Mouse (Mus musculus) liver, embryonic 16.5 days (tissue): Measurements from ENCODE around the gene Ctsz. TPM values are rescaled to one million over a fixed set of nuclear protein-coding genes. Genes with fewer than 3 reads are reported as not detected.

ENCODE experiments used
- ATAC-seq: fragments of 200-750 bp; cut with Nextera tagmentation; 2 replicates; pipeline ENCODE4 v1.8.0; 2017; ENCODE audit warnings: low read depth, mild to moderate bottlenecking, moderate number of reproducible peaks, moderate library complexity
- H3K27ac ChIP-seq: fragments of 300-500 bp; sonication (generic); 2 replicates; pipeline ENCODE4 v1.5.1; 2014; ENCODE audit warnings: mild to moderate bottlenecking, low read length
- H3K27me3 ChIP-seq: fragments of 300-500 bp; sonication (generic); 2 replicates; pipeline ENCODE4 v1.6.1; 2014; ENCODE audit warnings: low read depth, low read length, mixed read lengths; ENCODE audit not compliant: control insufficient read depth, insufficient read depth
- H3K36me3 ChIP-seq: fragments of 300-500 bp; sonication (generic); 2 replicates; pipeline ENCODE4 v1.6.1; 2014; ENCODE audit warnings: mild to moderate bottlenecking; ENCODE audit not compliant: control insufficient read depth, insufficient read depth
- H3K4me1 ChIP-seq: fragments of 300-500 bp; sonication (generic); 2 replicates; pipeline ENCODE4 v1.6.1; 2014; ENCODE audit warnings: low read depth, low read length, mixed read lengths; ENCODE audit not compliant: control insufficient read depth
- H3K4me2 ChIP-seq: fragments of 300-500 bp; sonication (generic); 2 replicates; pipeline ENCODE4 v1.6.1; 2014; ENCODE audit warnings: low read depth, low read length, mixed read lengths
- H3K4me3 ChIP-seq: fragments of 300-500 bp; sonication (generic); 2 replicates; pipeline ENCODE4 v1.5.1; 2014; ENCODE audit warnings: low read depth, mild to moderate bottlenecking, low read length
- H3K9ac ChIP-seq: fragments of 300-500 bp; sonication (generic); 2 replicates; pipeline ENCODE4 v1.6.1; 2014; ENCODE audit warnings: low read depth, low read length
- H3K9me3 ChIP-seq: fragments of 300-500 bp; sonication (generic); replicated peaks from 2 replicates; pipeline ENCODE4 v1.6.1; 2016; ENCODE audit warnings: low read length; ENCODE audit not compliant: control insufficient read depth
- WGBS: fragments of 180-500 bp; shearing (Covaris S2); extraction: QIAGEN DNeasy Blood & Tissue Kit; methylation state at CpG from one replicate; pipeline ENCODE4 v1.1.7; 2014; ENCODE audit not compliant: insufficient replicate concordance; 5-methylcytosine and 5-hydroxymethylcytosine counted together
- polyA plus RNA-seq: library from polyadenylated mRNA; unstranded; fragments of >200 nt; fragmentation: Nextera tagmentation; extraction: Ambion mirVana; gene quantifications from 2 replicates; pipeline ENCODE4 v1.2.1, GENCODE M21; 2015

Ctsz gene
- polyA plus RNA-seq, 1 experiment from 2014 or later = 128 TPM

DNA sequence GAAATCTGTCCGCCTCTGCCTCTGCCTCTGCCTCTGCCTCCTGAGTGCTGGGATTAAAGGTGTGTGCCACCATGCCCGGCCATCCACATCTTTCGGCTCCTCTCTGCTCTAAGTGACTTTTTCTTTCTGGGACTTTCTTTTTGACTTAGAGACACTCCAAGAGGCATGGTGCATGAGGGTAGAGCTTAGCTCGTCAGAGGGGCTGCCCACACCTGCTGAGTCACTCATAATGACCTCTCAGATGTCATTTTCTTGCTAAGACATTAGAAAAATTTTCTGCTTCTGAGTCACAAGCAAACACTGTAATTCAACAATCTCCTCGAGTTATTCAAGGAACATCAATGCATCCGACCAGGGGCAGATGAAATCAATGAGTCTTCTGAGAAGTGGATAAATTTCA, 6.2 kb upstream of the Ctsz start:
- Histone ChIP-seq H3K4me2 (no peak overlapping the region), H3K4me1 (peaks cover 1% of the 10 kb centered on the region), H3K36me3 (no peaks in the 10 kb centered on the region), H3K4me3 (no peak overlapping the region), H3K27me3 (no peaks in the 10 kb centered on the region), H3K27ac (no peak overlapping the region), H3K9me3 (no peaks in the 10 kb centered on the region), H3K9ac (no peak overlapping the region)
- 53% methylated on average over 6 of the region's 6 CpGs for WGBS
- no peak for ATAC-seq

DNA sequence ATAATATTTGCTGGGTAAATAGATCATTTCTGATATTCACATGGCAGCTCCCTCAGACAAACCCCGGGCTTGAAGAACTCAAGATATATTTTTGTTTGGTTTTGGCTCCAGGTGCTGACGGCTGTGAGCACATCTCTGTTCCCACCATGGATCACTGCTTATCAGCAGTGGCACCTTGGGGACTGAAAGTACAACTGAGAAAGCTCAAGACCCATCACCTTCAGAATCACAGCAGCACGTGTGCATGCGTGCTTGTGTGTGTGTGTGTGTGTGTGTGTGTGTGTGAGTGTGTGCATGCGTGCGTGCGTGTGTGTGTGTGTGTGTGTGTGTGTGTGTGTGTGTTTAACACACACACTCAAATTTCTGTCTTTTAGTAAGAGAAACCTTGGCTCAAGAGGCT, 5.5 kb upstream of the Ctsz start:
- 53% methylated on average over 7 of the region's 7 CpGs for WGBS
- H3K4me3 ChIP-seq = no peak overlapping the region
- H3K27me3 ChIP-seq = no peaks in the 10 kb centered on the region
- peaks cover 6% of the 10 kb centered on the region for H3K4me1 ChIP-seq
- H3K9ac ChIP-seq = no peak overlapping the region
- H3K4me2 ChIP-seq = no peak overlapping the region
- no peaks in the 10 kb centered on the region for H3K9me3 ChIP-seq
- H3K27ac ChIP-seq = no peak overlapping the region
- no peaks in the 10 kb centered on the region for H3K36me3 ChIP-seq
- no peak for ATAC-seq

DNA sequence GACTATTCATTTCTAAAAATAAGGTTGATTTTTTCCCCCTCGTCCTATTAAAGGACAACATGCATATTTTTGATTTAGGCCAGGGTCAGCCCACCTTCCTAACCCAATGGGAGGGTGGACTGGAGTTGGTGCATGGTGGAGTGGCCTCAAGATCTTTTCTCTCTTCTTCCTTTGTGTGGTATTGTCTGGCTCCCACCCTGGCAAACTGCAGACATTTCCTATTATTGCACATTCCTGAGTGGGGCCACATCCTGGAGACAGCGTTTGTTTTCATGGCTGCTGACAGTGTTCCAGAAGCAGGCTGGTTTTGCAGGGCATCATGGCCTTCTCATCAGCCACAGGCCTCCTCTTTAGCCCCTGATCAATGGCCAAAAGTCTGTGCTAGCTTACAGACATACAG, 4.2 kb upstream of the Ctsz start:
- ATAC-seq = no peak
- H3K9ac ChIP-seq = no peak overlapping the region
- WGBS = 50% methylated on average over 2 of the region's 2 CpGs

DNA sequence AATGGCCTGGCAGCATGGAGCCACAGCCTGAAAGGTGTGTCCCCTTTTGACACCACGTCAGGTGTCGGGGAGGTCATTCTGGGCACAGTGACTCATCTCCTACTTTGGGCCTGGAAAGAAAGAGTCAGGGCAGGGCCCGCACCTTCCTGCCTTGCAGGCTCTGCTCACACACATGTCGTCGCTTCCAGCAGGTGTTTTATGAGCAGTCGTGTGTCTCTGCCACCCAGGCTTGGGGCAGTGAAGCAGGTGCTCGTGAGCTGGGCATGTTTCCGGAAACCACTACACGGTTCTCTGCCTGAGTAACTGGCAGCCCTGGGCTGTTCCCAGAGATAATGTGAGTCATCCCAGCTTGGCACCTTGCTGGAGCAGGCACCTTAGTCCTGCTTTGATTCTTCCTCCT, 3.6 kb upstream of the Ctsz start:
- ATAC-seq = no peak
- no peak overlapping the region for H3K4me2 ChIP-seq

More for the DNA sequence above, 4.2 kb upstream of the Ctsz start:
- Histone ChIP-seq H3K27me3 (no peaks in the 10 kb centered on the region), H3K4me3 (no peak overlapping the region), H3K9me3 (no peaks in the 10 kb centered on the region), H3K4me2 (no peak overlapping the region), H3K4me1 (peaks cover 18% of the 10 kb centered on the region), H3K27ac (no peak overlapping the region), H3K36me3 (no peaks in the 10 kb centered on the region)

DNA sequence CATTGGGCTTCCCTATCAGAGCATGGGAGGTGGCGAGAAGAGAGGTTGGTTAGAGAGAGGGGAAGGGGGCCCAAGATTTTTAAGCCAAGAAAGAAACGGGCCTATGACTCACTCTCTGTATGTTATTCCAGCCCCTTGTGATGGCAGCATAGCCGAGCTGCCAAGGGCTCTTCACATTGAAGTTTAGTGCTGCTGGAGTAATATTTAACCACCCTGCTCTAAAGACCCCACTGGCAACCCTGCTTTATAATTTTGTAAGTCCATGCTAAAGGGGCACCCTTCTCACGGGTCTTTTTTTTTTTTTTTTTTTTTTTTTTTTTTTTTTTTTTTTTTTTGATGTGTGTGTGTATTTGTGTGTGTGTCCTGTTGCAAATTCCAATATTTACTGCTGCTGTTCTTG, 3.1 kb upstream of the Ctsz start:
- no peaks in the 10 kb centered on the region for H3K9me3 ChIP-seq
- no peaks in the 10 kb centered on the region for H3K27me3 ChIP-seq
- WGBS = 57% methylated on average over 4 of the region's 4 CpGs
- no peak for ATAC-seq
- H3K36me3 ChIP-seq = no peaks in the 10 kb centered on the region
- H3K27ac ChIP-seq = no peak overlapping the region
- no peak overlapping the region for H3K4me3 ChIP-seq
- peaks cover 29% of the 10 kb centered on the region for H3K4me1 ChIP-seq
- no peak overlapping the region for H3K9ac ChIP-seq
- H3K4me2 ChIP-seq = no peak overlapping the region

More for the DNA sequence above, 3.6 kb upstream of the Ctsz start:
- Histone ChIP-seq H3K27me3 (no peaks in the 10 kb centered on the region), H3K4me3 (no peak overlapping the region), H3K27ac (no peak overlapping the region), H3K36me3 (no peaks in the 10 kb centered on the region), H3K9me3 (no peaks in the 10 kb centered on the region), H3K9ac (no peak overlapping the region), H3K4me1 (peaks cover 23% of the 10 kb centered on the region)
- WGBS = 81% methylated on average over 9 of the region's 9 CpGs

DNA sequence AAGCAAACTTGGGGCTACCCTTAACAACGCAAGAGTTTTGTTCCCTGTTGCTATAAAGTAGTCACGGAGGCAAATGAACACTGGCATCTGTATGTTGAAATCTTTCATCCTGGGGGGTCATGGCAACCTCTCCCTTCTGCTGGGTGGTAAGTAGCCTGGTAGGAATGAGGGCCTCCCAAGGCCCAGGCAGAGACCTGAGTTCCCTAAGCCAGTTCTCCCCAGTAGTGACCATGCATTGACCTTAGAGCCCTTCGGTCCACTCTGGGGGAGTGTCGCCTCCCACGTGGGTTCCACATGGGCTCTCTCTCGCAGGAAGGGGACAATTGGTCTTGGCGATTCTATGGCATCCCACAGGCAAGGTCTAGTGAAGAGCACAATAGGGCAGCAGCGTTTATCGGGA, 1.1 kb upstream of the Ctsz start:
- WGBS = 74% methylated on average over 9 of the region's 9 CpGs
- Histone ChIP-seq H3K9me3 (no peaks in the 10 kb centered on the region), H3K27ac (peak overlapping the region; percentile 23; the same call in 1 of the 2 replicates), H3K36me3 (no peaks in the 10 kb centered on the region), H3K27me3 (no peaks in the 10 kb centered on the region), H3K4me2 (no peak overlapping the region), H3K9ac (no peak overlapping the region), H3K4me1 (peaks cover 33% of the 10 kb centered on the region), H3K4me3 (no peak overlapping the region)
- no peak for ATAC-seq

DNA sequence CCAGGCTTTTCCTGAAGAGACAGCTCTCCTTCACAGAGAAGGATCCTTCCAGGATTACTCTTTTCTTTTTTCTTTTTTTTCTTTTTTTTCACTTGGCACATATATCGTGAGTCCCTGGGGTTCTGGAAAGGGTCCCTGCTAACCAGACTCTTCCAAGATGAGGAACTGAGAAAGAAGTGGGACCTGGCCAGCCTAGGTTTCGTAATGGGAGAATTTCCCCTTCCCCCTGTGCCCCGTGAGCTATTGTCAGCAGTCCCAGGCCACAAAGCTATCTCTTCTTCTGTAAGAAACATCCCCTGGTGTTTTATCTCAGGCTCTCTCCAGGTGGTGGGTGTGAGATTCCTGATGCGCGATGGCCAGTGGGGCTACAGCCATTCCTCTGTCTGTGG, 605 bp upstream of the Ctsz start:
- Histone ChIP-seq H3K4me2 (peak overlapping the region; percentile 92), H3K4me1 (peaks cover 33% of the 10 kb centered on the region), H3K4me3 (no peak overlapping the region; the same call in 1 of the 2 replicates), H3K9ac (no peak overlapping the region), H3K27ac (peak overlapping the region; percentile 37), H3K36me3 (no peaks in the 10 kb centered on the region), H3K9me3 (no peaks in the 10 kb centered on the region), H3K27me3 (no peaks in the 10 kb centered on the region)
- WGBS = 22% methylated on average over 5 of the region's 5 CpGs
- ATAC-seq = no peak

DNA sequence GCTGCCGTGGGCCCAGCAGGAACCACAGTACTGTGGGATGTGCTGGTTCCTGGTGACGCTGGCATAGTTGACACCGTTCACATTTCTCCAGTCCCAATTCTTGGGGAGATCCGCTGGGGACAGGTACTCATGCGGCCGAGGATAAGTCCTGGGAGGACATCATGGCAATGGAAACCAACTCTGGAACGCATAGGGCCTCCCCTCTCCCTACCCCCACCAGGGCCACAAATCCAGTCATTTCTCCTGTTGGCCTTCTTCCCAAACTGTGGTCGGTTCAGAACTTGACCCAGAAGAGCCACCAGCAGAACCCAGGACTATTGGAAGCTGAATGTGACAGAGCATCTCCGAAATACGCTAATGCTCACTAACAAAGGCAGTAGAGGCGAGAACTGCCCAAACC, 658 bp downstream of the Ctsz start:
- ATAC-seq = no peak
- Histone ChIP-seq H3K36me3 (peaks cover 4% of the 10 kb centered on the region; the same call in 1 of the 2 replicates), H3K27ac (peak overlapping the region; percentile 70)

DNA sequence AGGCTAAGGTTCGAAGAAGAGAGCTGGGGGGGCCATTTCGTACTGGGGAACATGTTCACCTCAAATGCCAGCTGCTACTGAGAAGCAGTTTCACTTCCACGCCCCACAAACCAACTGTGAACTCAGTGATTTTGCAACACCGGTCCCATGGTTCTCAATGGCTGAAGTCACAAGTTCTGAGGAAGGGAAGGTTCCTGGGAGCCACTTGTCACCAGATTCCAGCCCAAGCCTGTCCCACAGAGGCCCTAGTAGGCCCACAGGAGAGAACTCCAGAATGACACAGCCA, 1.2 kb downstream of the Ctsz start:
- Histone ChIP-seq H3K27me3 (no peaks in the 10 kb centered on the region), H3K4me2 (peak overlapping the region; percentile 92), H3K4me3 (peak overlapping the region; percentile 70), H3K4me1 (peaks cover 33% of the 10 kb centered on the region), H3K9ac (peak overlapping the region; percentile 76), H3K9me3 (no peaks in the 10 kb centered on the region), H3K27ac (peak overlapping the region; percentile 70), H3K36me3 (peaks cover 5% of the 10 kb centered on the region; the same call in 1 of the 2 replicates)
- WGBS = 64% methylated on average over 4 of the region's 4 CpGs
- ATAC-seq = no peak

More for the DNA sequence above, 658 bp downstream of the Ctsz start:
- Histone ChIP-seq H3K27me3 (no peaks in the 10 kb centered on the region), H3K9me3 (no peaks in the 10 kb centered on the region), H3K4me2 (peak overlapping the region; percentile 92), H3K4me1 (peaks cover 33% of the 10 kb centered on the region), H3K4me3 (peak overlapping the region; percentile 70), H3K9ac (peak overlapping the region; percentile 76)
- WGBS = 60% methylated on average over 11 of the region's 11 CpGs
